Mouse (Mus musculus): ENCODE measurements at regions not wholly inside any gene's neighbourhood (a gene's known extent, or its start where the extent isn't known, plus 50 kb on each side); places are given as distances from the start of the nearest gene placed in this dataset.
"Not testable (repeated sequence)": the region's sequence is repeated elsewhere in the genome, so short reads cannot be mapped to it uniquely, and the experiment has no call there.

DNA sequence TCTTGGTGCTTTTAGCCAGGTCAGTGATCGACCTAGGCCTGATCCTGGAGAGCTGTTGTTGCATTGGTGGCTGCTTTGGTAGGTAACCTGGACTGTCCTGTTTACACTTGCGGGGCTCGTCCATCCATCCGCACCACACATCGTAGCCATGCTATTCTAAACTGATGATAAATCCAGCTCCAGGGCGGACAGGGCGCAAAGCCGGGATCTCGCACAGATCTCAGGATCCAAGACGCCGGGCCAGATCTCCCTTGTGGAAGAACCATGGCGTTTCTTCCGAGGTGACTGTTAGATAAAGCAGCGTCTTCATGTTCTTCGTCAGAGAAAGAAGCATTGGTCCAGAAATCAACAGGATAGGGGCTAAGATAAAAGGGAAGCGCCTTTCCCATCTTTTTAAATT lies 115.6 kb downstream of the Sec16b start:
- not testable (repeated sequence) for H3K9me3 ChIP-seq (ENCODE audit: low read length); H3K9ac ChIP-seq (replicated peaks; ENCODE audit: low read length); H3K36me3 ChIP-seq (ENCODE audit: insufficient read depth, low read length); DNase-seq (ENCODE audit: low spot score); ATAC-seq; H3K4me1 ChIP-seq (ENCODE audit: insufficient read depth, low read length); H3K4me2 ChIP-seq (ENCODE audit: low read depth, low read length); H3K27ac ChIP-seq; H3K4me3 ChIP-seq (ENCODE audit: low read length); H3K27me3 ChIP-seq (ENCODE audit: insufficient read depth, low read length)
- 96% methylated on average over 16 of the region's 16 CpGs for WGBS

DNA sequence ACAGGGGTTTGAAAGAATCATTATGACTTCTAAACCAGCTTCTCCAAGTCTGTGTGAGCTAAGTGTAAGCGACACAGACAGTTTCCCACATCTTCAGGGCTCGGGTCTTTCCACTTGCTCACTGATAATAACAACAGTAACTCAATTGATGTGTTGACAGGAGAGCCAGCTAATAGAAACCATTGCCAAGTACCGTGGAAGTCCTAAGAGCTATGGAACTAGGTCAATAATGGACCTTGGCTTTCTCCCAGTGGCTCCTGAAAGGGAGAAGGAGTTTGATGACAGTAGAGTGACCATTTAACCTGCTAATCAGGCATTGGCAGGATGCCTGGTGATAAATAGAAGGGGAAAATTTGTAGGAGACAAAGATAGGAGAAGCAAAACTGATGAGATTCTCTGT lies 126.1 kb downstream of the Sec16b start:
- TF ChIP-seq CTCF (IDR thresholded peaks at IDR 0.05; ENCODE audit: low read depth): no peak
- Histone ChIP-seq H3K4me3 (ENCODE audit: low read length) (no peak overlapping the region), H3K36me3 (ENCODE audit: insufficient read depth, low read length) (no peaks in the 10 kb centered on the region), H3K9ac (replicated peaks; ENCODE audit: low read length) (no peak overlapping the region), H3K27ac (no peak overlapping the region), H3K27me3 (ENCODE audit: insufficient read depth, low read length) (no peaks in the 10 kb centered on the region), H3K4me2 (ENCODE audit: low read depth, low read length) (no peak overlapping the region), H3K4me1 (ENCODE audit: insufficient read depth, low read length) (no peaks in the 10 kb centered on the region), H3K9me3 (ENCODE audit: low read length) (no peaks in the 10 kb centered on the region)
- DNase-seq (ENCODE audit: low spot score) (no peak), ATAC-seq (no peak)
- 57% methylated on average over 3 of the region's 3 CpGs for WGBS

DNA sequence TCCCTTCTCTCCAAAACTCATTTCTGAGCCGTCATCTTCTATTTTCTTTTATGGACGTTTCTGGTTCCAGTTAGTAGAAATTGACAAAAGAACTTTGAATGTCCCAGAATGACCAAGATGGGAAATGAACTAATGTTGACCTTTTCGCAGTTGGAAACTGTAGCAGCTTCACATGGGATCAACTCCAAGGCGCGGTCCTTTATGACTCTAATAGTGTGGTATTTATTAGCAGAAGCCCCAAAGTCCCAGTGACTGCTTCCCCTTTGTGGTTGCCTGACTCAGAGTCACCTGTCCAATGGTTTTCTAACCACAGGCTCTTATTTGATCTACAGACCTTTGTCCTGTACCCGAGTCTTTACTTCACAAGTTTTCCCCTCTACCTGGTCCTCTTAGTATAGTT lies 126.9 kb downstream of the Sec16b start:
- no peaks in the 10 kb centered on the region for H3K36me3 ChIP-seq (ENCODE audit: insufficient read depth, low read length)
- H3K27me3 ChIP-seq (ENCODE audit: insufficient read depth, low read length): no peaks in the 10 kb centered on the region
- no peak overlapping the region for H3K9ac ChIP-seq (replicated peaks; ENCODE audit: low read length)
- no peaks in the 10 kb centered on the region for H3K9me3 ChIP-seq (ENCODE audit: low read length)
- H3K4me3 ChIP-seq (ENCODE audit: low read length): no peak overlapping the region
- 87% methylated on average over 6 of the region's 6 CpGs for WGBS
- ATAC-seq: no peak
- TF ChIP-seq CTCF (IDR thresholded peaks at IDR 0.05; ENCODE audit: low read depth): no peak
- no peaks in the 10 kb centered on the region for H3K4me1 ChIP-seq (ENCODE audit: insufficient read depth, low read length)
- no peak overlapping the region for H3K4me2 ChIP-seq (ENCODE audit: low read depth, low read length)
- no peak overlapping the region for H3K27ac ChIP-seq
- no peak for DNase-seq (ENCODE audit: low spot score)

- TF ChIP-seq CTCF (IDR thresholded peaks at IDR 0.05; ENCODE audit: low read depth): no peak
- Histone ChIP-seq H3K4me1 (ENCODE audit: insufficient read depth, low read length) (no peaks in the 10 kb centered on the region), H3K9me3 (ENCODE audit: low read length) (no peaks in the 10 kb centered on the region), H3K4me2 (ENCODE audit: low read depth, low read length) (no peak overlapping the region), H3K4me3 (ENCODE audit: low read length) (no peak overlapping the region), H3K36me3 (ENCODE audit: insufficient read depth, low read length) (no peaks in the 10 kb centered on the region), H3K9ac (replicated peaks; ENCODE audit: low read length) (no peak overlapping the region), H3K27me3 (ENCODE audit: insufficient read depth, low read length) (no peaks in the 10 kb centered on the region), H3K27ac (no peak overlapping the region)
- 78% methylated on average over 6 of the region's 6 CpGs for WGBS
- no peak for DNase-seq (ENCODE audit: low spot score)
- ATAC-seq: no peak
Observed at GRCm38 (mm10) chr1:157635776-157636175, 129.2 kb downstream of the Sec16b start.

GRCm38 (mm10) chr1:157643524-157643923 lies 137.0 kb downstream of the Sec16b start:
- Histone ChIP-seq H3K27me3 (ENCODE audit: insufficient read depth, low read length) (no peaks in the 10 kb centered on the region), H3K4me3 (ENCODE audit: low read length) (no peak overlapping the region), H3K9me3 (ENCODE audit: low read length) (no peaks in the 10 kb centered on the region), H3K4me2 (ENCODE audit: low read depth, low read length) (no peak overlapping the region), H3K4me1 (ENCODE audit: insufficient read depth, low read length) (no peaks in the 10 kb centered on the region), H3K9ac (replicated peaks; ENCODE audit: low read length) (no peak overlapping the region), H3K27ac (no peak overlapping the region), H3K36me3 (ENCODE audit: insufficient read depth, low read length) (no peaks in the 10 kb centered on the region)
- DNase-seq (ENCODE audit: low spot score) (no peak), ATAC-seq (no peak)
- TF ChIP-seq CTCF (IDR thresholded peaks at IDR 0.05; ENCODE audit: low read depth): no peak
- 93% methylated on average over 6 of the region's 6 CpGs for WGBS

DNA sequence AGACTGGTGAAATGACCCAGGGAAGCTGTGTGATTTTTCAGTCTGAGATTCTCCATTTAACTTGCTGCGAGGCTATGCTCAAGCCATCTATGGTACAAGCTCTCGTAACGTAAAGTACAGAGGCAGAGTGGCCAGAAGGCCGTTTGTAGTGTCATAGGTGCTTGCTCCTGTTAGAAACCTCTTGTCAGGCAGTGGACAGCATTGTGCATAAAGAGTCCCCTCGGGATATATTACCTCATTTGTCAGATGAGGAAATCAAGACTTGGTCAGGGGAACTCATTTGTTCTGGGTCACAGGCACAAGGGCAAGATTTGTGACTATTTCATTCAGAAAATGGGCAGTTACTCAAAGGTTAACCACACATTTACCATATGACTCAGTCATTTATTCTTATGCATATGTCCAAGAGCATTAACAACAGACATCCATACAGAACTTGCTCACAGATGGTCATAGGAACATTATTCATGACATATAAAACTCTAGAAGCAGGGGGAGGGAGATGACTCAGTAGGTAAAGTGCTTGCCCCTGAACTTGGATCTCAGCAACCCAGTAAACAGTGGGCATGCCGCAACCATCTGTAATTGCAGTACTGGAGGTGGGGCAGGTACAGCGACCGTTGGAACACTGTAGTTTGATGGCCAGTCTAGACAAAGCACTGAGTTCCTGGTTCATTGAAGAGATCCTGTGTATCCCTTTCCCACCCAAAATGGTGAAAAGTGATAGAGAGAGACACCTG lies 139.3 kb downstream of the Sec16b start:
- Histone ChIP-seq H3K27ac (no peak overlapping the region), H3K27me3 (ENCODE audit: insufficient read depth, low read length) (no peaks in the 10 kb centered on the region), H3K36me3 (ENCODE audit: insufficient read depth, low read length) (no peaks in the 10 kb centered on the region), H3K4me3 (ENCODE audit: low read length) (no peak overlapping the region), H3K4me1 (ENCODE audit: insufficient read depth, low read length) (no peaks in the 10 kb centered on the region), H3K4me2 (ENCODE audit: low read depth, low read length) (no peak overlapping the region), H3K9me3 (ENCODE audit: low read length) (no peaks in the 10 kb centered on the region), H3K9ac (replicated peaks; ENCODE audit: low read length) (no peak overlapping the region)
- DNase-seq (ENCODE audit: low spot score): no peak
- 77% methylated on average over 8 of the region's 8 CpGs for WGBS
- ATAC-seq: no peak
- TF ChIP-seq CTCF (IDR thresholded peaks at IDR 0.05; ENCODE audit: low read depth): no peak

- Histone ChIP-seq H3K36me3 (ENCODE audit: insufficient read depth, low read length) (no peaks in the 10 kb centered on the region), H3K27ac (no peak overlapping the region), H3K4me2 (ENCODE audit: low read depth, low read length) (no peak overlapping the region), H3K4me3 (ENCODE audit: low read length) (no peak overlapping the region), H3K9ac (replicated peaks; ENCODE audit: low read length) (no peak overlapping the region), H3K27me3 (ENCODE audit: insufficient read depth, low read length) (no peaks in the 10 kb centered on the region), H3K9me3 (ENCODE audit: low read length) (no peaks in the 10 kb centered on the region), H3K4me1 (ENCODE audit: insufficient read depth, low read length) (no peaks in the 10 kb centered on the region)
- DNase-seq (ENCODE audit: low spot score) (no peak), ATAC-seq (no peak)
- 54% methylated on average over 4 of the region's 4 CpGs for whole genome bisulfite sequencing
- TF ChIP-seq CTCF (IDR thresholded peaks at IDR 0.05; ENCODE audit: low read depth): no peak
Observed at GRCm38 (mm10) chr1:157655446-157655845, 148.9 kb downstream of the Sec16b start.
